Mouse (Mus musculus) liver, postnatal 0 days (tissue): ENCODE results near the gene Fkbp8. TPM values are rescaled to one million over a fixed set of nuclear protein-coding genes. Genes with fewer than 3 reads are reported as not detected.

ENCODE experiments used
- ATAC-seq: fragments of 200-750 bp; cut with Nextera tagmentation; 2 replicates; pipeline ENCODE4 v1.8.0; 2017; ENCODE audit warnings: mild to moderate bottlenecking, moderate library complexity
- DNase-seq: peaks from one replicate; pipeline ENCODE4 v3.0.0-alpha.2; 2016
- H3K27ac ChIP-seq: fragments of 300-500 bp; sonication (generic); 2 replicates; pipeline ENCODE4 v1.5.1; 2014; ENCODE audit warnings: antibody characterized with exemption, moderate library complexity, mild to moderate bottlenecking, low read depth
- H3K27me3 ChIP-seq: fragments of 300-500 bp; sonication (generic); 2 replicates; pipeline ENCODE4 v1.6.1; 2014; ENCODE audit warnings: low read length, control low read depth, mixed read lengths; ENCODE audit not compliant: insufficient read depth
- H3K36me3 ChIP-seq: fragments of 300-500 bp; sonication (generic); replicated peaks from 2 replicates; pipeline ENCODE4 v1.6.1; 2014; ENCODE audit warnings: mild to moderate bottlenecking, control low read depth, low read length, moderate library complexity, mixed read lengths; ENCODE audit not compliant: insufficient read depth
- H3K4me1 ChIP-seq: fragments of 300-500 bp; sonication (generic); 2 replicates; pipeline ENCODE4 v1.6.1; 2014; ENCODE audit warnings: antibody characterized with exemption, mild to moderate bottlenecking, control low read depth; ENCODE audit not compliant: insufficient read depth
- H3K4me2 ChIP-seq: fragments of 300-500 bp; sonication (generic); 2 replicates; pipeline ENCODE4 v1.6.1; 2014; ENCODE audit warnings: low read depth, mild to moderate bottlenecking, low read length, moderate library complexity, mixed read lengths
- H3K4me3 ChIP-seq: fragments of 300-500 bp; sonication (generic); 2 replicates; pipeline ENCODE4 v1.5.1; 2014; ENCODE audit warnings: low read depth, low read length
- H3K9ac ChIP-seq: fragments of 300-500 bp; sonication (generic); replicated peaks from 2 replicates; pipeline ENCODE4 v1.6.1; 2014; ENCODE audit warnings: mild to moderate bottlenecking, moderate library complexity
- H3K9me3 ChIP-seq: fragments of 300-500 bp; sonication (generic); 2 replicates; pipeline ENCODE4 v1.6.1; 2016; ENCODE audit warnings: mild to moderate bottlenecking, control low read depth, low read length, mixed read lengths
- CTCF ChIP-seq: sonication (generic); IDR thresholded peaks from 2 replicates; pipeline ENCODE4 v1.5.1; 2016; ENCODE audit warnings: antibody characterized with exemption, low read depth
- EP300 ChIP-seq: IDR thresholded peaks from 2 replicates; pipeline ENCODE4 v1.6.1; 2016; ENCODE audit warnings: antibody characterized with exemption, low read depth, mild to moderate bottlenecking
- WGBS: fragments of 180-500 bp; shearing (Covaris S2); extraction: QIAGEN DNeasy Blood & Tissue Kit; methylation state at CpG from one replicate; pipeline ENCODE4 v1.1.7; 2014; ENCODE audit not compliant: insufficient replicate concordance; 5-methylcytosine and 5-hydroxymethylcytosine counted together
- polyA plus RNA-seq: library from polyadenylated mRNA; unstranded; fragments of >200 nt; fragmentation: Nextera tagmentation; extraction: Ambion mirVana; gene quantifications from 2 replicates; pipeline ENCODE4 v1.2.1, GENCODE M21; 2015

The Fkbp8 gene
- polyA plus RNA-seq, 1 experiment from 2014 or later = 141 TPM

- DNase-seq = no peak
- no peak; the same call in 1 of the 2 replicates for ATAC-seq
- Histone ChIP-seq H3K36me3 (peaks cover 43% of the 10 kb centered on the region), H3K4me3 (no peak overlapping the region), H3K9me3 (no peaks in the 10 kb centered on the region), H3K27me3 (no peaks in the 10 kb centered on the region), H3K4me2 (no peak overlapping the region), H3K27ac (no peak overlapping the region), H3K9ac (no peak overlapping the region), H3K4me1 (peaks cover 9% of the 10 kb centered on the region)
- WGBS = 90% methylated on average over 3 of the region's 3 CpGs
- TF ChIP-seq CTCF = no peak
- TF ChIP-seq EP300 = no peak
Observed at GRCm38 (mm10) chr8:70577207-70577606, 49.7 kb downstream of the Fkbp8 start.

GRCm38 (mm10) chr8:70583476-70584387 is 56.2 kb downstream of the Fkbp8 start:
- H3K36me3 ChIP-seq = peaks cover 61% of the 10 kb centered on the region

GRCm38 (mm10) chr8:70584606-70585257 is 57.2 kb downstream of the Fkbp8 start:
- TF ChIP-seq CTCF = no peak
- TF ChIP-seq EP300 = no peak
- no peak overlapping the region for H3K27ac ChIP-seq
- H3K9ac ChIP-seq = no peak overlapping the region
- H3K36me3 ChIP-seq = peaks cover 64% of the 10 kb centered on the region
- H3K4me2 ChIP-seq = no peak overlapping the region
- H3K27me3 ChIP-seq = no peaks in the 10 kb centered on the region
- H3K9me3 ChIP-seq = no peaks in the 10 kb centered on the region
- peak; percentile 22; the same call in 1 of the 2 replicates for ATAC-seq
- WGBS = 89% methylated on average over 9 of the region's 9 CpGs
- no peak for DNase-seq
- no peak overlapping the region for H3K4me3 ChIP-seq
- no peaks in the 10 kb centered on the region for H3K4me1 ChIP-seq

More at GRCm38 (mm10) chr8:70583476-70584387, 56.2 kb downstream of the Fkbp8 start:
- no peak for DNase-seq
- no peak overlapping the region for H3K4me3 ChIP-seq
- 87% methylated on average over 18 of the region's 18 CpGs for WGBS
- H3K4me2 ChIP-seq = no peak overlapping the region
- H3K27me3 ChIP-seq = no peaks in the 10 kb centered on the region
- ATAC-seq = no peak
- no peaks in the 10 kb centered on the region for H3K4me1 ChIP-seq
- no peak for TF ChIP-seq CTCF
- TF ChIP-seq EP300 = no peak
- no peak overlapping the region for H3K9ac ChIP-seq
- no peak overlapping the region for H3K27ac ChIP-seq
- no peaks in the 10 kb centered on the region for H3K9me3 ChIP-seq

Other genes starting within 250 kb of the Fkbp8 start
- 4.3 and 5.6 TPM in 2 replicates for gene Homer3, start 244.9 kb upstream of the Fkbp8 start, polyA plus RNA-seq
- 15.2 and 16.3 TPM in 2 replicates for gene Ddx49, start 225.2 kb upstream of the Fkbp8 start, polyA plus RNA-seq
- 162 and 171 TPM in 2 replicates for gene Cope, start 225.2 kb upstream of the Fkbp8 start, polyA plus RNA-seq
- 0.12 TPM in 1 of 2 replicates, not detected in the other for gene Cers1, start 211.9 kb upstream of the Fkbp8 start, polyA plus RNA-seq
- 0.16 TPM in 1 of 2 replicates, not detected in the other for gene Gdf1, start 197.9 kb upstream of the Fkbp8 start, polyA plus RNA-seq
- 6.7 and 7.1 TPM in 2 replicates for gene Upf1, start 174.4 kb upstream of the Fkbp8 start, polyA plus RNA-seq
- gene Comp, start 154.2 kb upstream of the Fkbp8 start, polyA plus RNA-seq = 3.0 and 4.0 TPM in 2 replicates
- 2.6 and 2.7 TPM in 2 replicates for gene Crtc1, start 88.1 kb upstream of the Fkbp8 start, polyA plus RNA-seq
- 4.2 and 5.4 TPM in 2 replicates for gene Klhl26, start 50.8 kb upstream of the Fkbp8 start, polyA plus RNA-seq
- not detected in 2 replicates for gene Tmem59l, start 40.4 kb upstream of the Fkbp8 start, polyA plus RNA-seq
- gene Crlf1, start 34.6 kb upstream of the Fkbp8 start, polyA plus RNA-seq = 0.07 and 0.38 TPM in 2 replicates
- gene Rex1bd, start 21.0 kb upstream of the Fkbp8 start, polyA plus RNA-seq = 49.3 and 52.3 TPM in 2 replicates
- gene Uba52, start 16.9 kb upstream of the Fkbp8 start, polyA plus RNA-seq = 627 and 684 TPM in 2 replicates
- 43.1 and 43.3 TPM in 2 replicates for gene Kxd1, start 232 bp downstream of the Fkbp8 start, polyA plus RNA-seq
- 9.5 and 9.7 TPM in 2 replicates for gene Ell, start 11.7 kb downstream of the Fkbp8 start, polyA plus RNA-seq
- 18.8 and 21.6 TPM in 2 replicates for gene Isyna1, start 66.6 kb downstream of the Fkbp8 start, polyA plus RNA-seq
- 32.5 and 35.4 TPM in 2 replicates for gene Ssbp4, start 81.1 kb downstream of the Fkbp8 start, polyA plus RNA-seq
- 9.8 and 10.4 TPM in 2 replicates for gene Lrrc25, start 88.4 kb downstream of the Fkbp8 start, polyA plus RNA-seq
- gene Gdf15, start 104.7 kb downstream of the Fkbp8 start, polyA plus RNA-seq = 2.1 and 2.3 TPM in 2 replicates
- 31.0 and 32.2 TPM in 2 replicates for gene Pgpep1, start 132.7 kb downstream of the Fkbp8 start, polyA plus RNA-seq
- 98.5 and 103 TPM in 2 replicates for gene Lsm4, start 145.5 kb downstream of the Fkbp8 start, polyA plus RNA-seq
- 19.6 and 38.4 TPM in 2 replicates for gene Jund, start 171.2 kb downstream of the Fkbp8 start, polyA plus RNA-seq
- 0.02 TPM in 1 of 2 replicates, not detected in the other for gene Iqcn, start 175.7 kb downstream of the Fkbp8 start, polyA plus RNA-seq
- 0.22 and 0.25 TPM in 2 replicates for gene Gm3336, start 190.8 kb downstream of the Fkbp8 start, polyA plus RNA-seq
- gene Pde4c, start 196.0 kb downstream of the Fkbp8 start, polyA plus RNA-seq = 1.6 and 1.8 TPM in 2 replicates
- gene Rab3a, start 227.0 kb downstream of the Fkbp8 start, polyA plus RNA-seq = 3.2 and 3.3 TPM in 2 replicates
- 36.3 and 39.9 TPM in 2 replicates for gene Mpv17l2, start 233.2 kb downstream of the Fkbp8 start, polyA plus RNA-seq
- 8.9 and 9.0 TPM in 2 replicates for gene Pik3r2, start 249.0 kb downstream of the Fkbp8 start, polyA plus RNA-seq